Mouse (Mus musculus) E14TG2a.4 (cell line): ENCODE results near the gene Med12l.

Experiments used
- H3K27me3 ChIP-seq: 2 replicates; pipeline ENCODE4 v1.6.1; 2014; ENCODE audit warnings: low read length, control low read depth; ENCODE audit not compliant: insufficient read depth
- H3K36me3 ChIP-seq: 2 replicates; pipeline ENCODE4 v1.6.1; 2014; ENCODE audit warnings: low read length, control low read depth; ENCODE audit not compliant: insufficient read depth
- H3K4me1 ChIP-seq: replicated peaks from 2 replicates; pipeline ENCODE4 v1.6.1; 2014; ENCODE audit warnings: low read depth, low read length, control low read depth
- H3K4me3 ChIP-seq: replicated peaks from 2 replicates; pipeline ENCODE4 v1.5.1; 2014; ENCODE audit warnings: mild to moderate bottlenecking, low read length
- H3K9me3 ChIP-seq: 2 replicates; pipeline ENCODE4 v1.6.1; 2014; ENCODE audit warnings: low read length, control low read depth
- CTCF ChIP-seq: conservative IDR thresholded peaks from 2 replicates; pipeline ENCODE4 v1.5.1; 2014; ENCODE audit warnings: low read length
- NANOG ChIP-seq: IDR thresholded peaks from 2 replicates; pipeline ENCODE4 v1.6.1; 2014; ENCODE audit warnings: borderline replicate concordance, low read length, mixed read lengths
- POU5F1 ChIP-seq: IDR thresholded peaks from 2 replicates; pipeline ENCODE4 v1.6.1; 2014; ENCODE audit warnings: low read length, borderline replicate concordance

Med12l gene

GRCm38 (mm10) chr3:59197329-59197948, 191.8 kb downstream of the Med12l start:
- H3K27me3 ChIP-seq, result no peaks in the 10 kb centered on the region
- TF ChIP-seq CTCF (no peak), POU5F1 (no peak), NANOG (no peak)
- no peaks in the 10 kb centered on the region for H3K36me3 ChIP-seq
- no peak overlapping the region for H3K4me3 ChIP-seq
- no peaks in the 10 kb centered on the region for H3K4me1 ChIP-seq
- no peaks in the 10 kb centered on the region for H3K9me3 ChIP-seq

DNA sequence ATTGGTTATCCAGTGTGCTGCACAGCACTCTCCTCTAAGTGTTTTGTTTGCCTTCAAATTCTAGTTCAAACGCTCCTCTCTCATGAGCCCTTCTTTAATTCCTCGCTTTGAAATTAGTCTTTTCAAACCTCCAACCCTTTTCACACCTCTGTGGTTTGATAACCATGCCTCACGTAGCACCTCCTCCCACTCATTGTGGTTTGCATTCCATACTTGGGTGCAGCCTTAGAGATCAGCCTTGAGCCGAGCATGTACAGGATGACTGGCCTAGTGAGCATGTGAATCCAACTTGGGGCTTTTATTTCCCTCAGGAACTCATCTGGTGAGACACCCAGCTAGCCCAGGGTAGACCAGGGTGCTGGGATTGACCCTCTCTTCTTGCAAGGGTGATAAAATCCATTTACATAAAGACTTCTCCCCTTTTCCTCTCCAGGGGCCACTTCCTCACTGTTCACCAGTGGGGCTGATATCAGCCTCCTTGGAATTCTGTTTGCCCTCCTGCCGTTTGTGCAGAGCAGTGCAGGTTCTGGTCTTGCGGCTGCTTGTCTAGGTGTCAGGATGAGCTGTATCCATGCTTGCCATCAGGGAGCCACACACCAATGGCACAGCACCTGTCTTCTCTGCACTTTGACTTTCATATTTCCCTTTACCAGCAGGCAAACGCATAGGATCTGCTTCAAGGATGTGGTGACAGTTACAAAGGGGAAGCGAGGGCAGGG, 198.3 kb downstream of the Med12l start:
- Histone ChIP-seq H3K36me3 (no peaks in the 10 kb centered on the region), H3K4me3 (no peak overlapping the region), H3K27me3 (no peaks in the 10 kb centered on the region), H3K4me1 (peaks cover 4% of the 10 kb centered on the region; the same call in 1 of the 2 replicates), H3K9me3 (peaks cover 8% of the 10 kb centered on the region; the same call in 1 of the 2 replicates)
- TF ChIP-seq CTCF, result no peak
- TF ChIP-seq POU5F1, result no peak
- no peak for TF ChIP-seq NANOG

- Histone ChIP-seq H3K36me3 (no peaks in the 10 kb centered on the region), H3K4me1 (peaks cover 4% of the 10 kb centered on the region; the same call in 1 of the 2 replicates), H3K9me3 (peaks cover 8% of the 10 kb centered on the region; the same call in 1 of the 2 replicates), H3K27me3 (no peaks in the 10 kb centered on the region), H3K4me3 (no peak overlapping the region)
- TF ChIP-seq CTCF (no peak), NANOG (no peak), POU5F1 (no peak)
Measured at GRCm38 (mm10) chr3:59204719-59205503, 199.3 kb downstream of the Med12l start.

- no peak overlapping the region for H3K4me3 ChIP-seq
- H3K27me3 ChIP-seq, result no peaks in the 10 kb centered on the region
- TF ChIP-seq CTCF, result no peak
- TF ChIP-seq POU5F1, result no peak
- TF ChIP-seq NANOG, result no peak
- peaks cover 4% of the 10 kb centered on the region; the same call in 1 of the 2 replicates for H3K4me1 ChIP-seq
- H3K36me3 ChIP-seq, result no peaks in the 10 kb centered on the region
- peaks cover 8% of the 10 kb centered on the region; the same call in 1 of the 2 replicates for H3K9me3 ChIP-seq
Measured at GRCm38 (mm10) chr3:59205941-59206340, 200.3 kb downstream of the Med12l start.

- H3K36me3 ChIP-seq, result no peaks in the 10 kb centered on the region
- no peak overlapping the region for H3K4me3 ChIP-seq
- peaks cover 5% of the 10 kb centered on the region; the same call in 1 of the 2 replicates for H3K9me3 ChIP-seq
- TF ChIP-seq CTCF (peak; percentile 98), NANOG (no peak), POU5F1 (no peak)
- no peaks in the 10 kb centered on the region for H3K27me3 ChIP-seq
- H3K4me1 ChIP-seq, result peaks cover 4% of the 10 kb centered on the region; the same call in 1 of the 2 replicates
Measured at GRCm38 (mm10) chr3:59208650-59209548, 203.3 kb downstream of the Med12l start.

DNA sequence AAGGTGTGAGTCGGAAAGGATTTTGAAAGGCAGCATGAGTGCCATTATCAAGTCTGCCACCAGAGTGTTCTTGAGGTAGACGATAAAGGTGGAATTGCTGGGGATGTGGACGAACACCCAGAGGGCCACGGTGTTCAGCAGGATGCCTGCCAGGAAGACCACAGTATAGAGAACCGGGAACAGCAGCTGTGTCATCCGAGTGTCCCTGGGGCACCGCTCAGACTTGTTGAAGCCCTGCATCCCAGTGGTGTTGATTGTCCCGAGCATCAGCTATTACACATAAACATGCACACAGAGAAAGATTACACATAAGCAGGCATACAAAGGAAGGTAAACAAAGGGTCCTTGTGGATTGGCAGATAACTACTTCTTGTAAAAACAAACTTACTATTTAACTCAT, 204.5 kb downstream of the Med12l start:
- no peak for TF ChIP-seq NANOG
- TF ChIP-seq POU5F1, result no peak
- Histone ChIP-seq H3K9me3 (no peaks in the 10 kb centered on the region), H3K4me3 (no peak overlapping the region), H3K4me1 (peaks cover 4% of the 10 kb centered on the region; the same call in 1 of the 2 replicates), H3K36me3 (no peaks in the 10 kb centered on the region), H3K27me3 (no peaks in the 10 kb centered on the region)

- Histone ChIP-seq H3K36me3 (no peaks in the 10 kb centered on the region), H3K9me3 (no peaks in the 10 kb centered on the region), H3K4me1 (peaks cover 4% of the 10 kb centered on the region; the same call in 1 of the 2 replicates), H3K4me3 (no peak within 1 kb of the TSS), H3K27me3 (no peaks in the 10 kb centered on the region)
- TF ChIP-seq POU5F1, result no peak
- TF ChIP-seq NANOG, result no peak
- TF ChIP-seq CTCF, result no peak
Measured at GRCm38 (mm10) chr3:59210727-59211126, 205.1 kb downstream of the Med12l start, which contains the start of gene P2ry13. TSS of gene P2ry13 (minus strand) at chr3:59210882.
